Mouse (Mus musculus) bone marrow, adult 2 months (tissue): ENCODE data around the gene Ifitm6. TPM values are rescaled to one million over a fixed set of nuclear protein-coding genes. Genes with fewer than 3 reads are reported as not detected.

Experiments
- H3K27ac ChIP-seq: fragments of 200-500 bp; 2 replicates; pipeline ENCODE4 v1.5.1; 2012; ENCODE audit warnings: low read depth, mild to moderate bottlenecking, control low read depth, inconsistent platforms, low read length; ENCODE audit not compliant: control insufficient read depth, poor library complexity, insufficient read depth
- H3K4me1 ChIP-seq: fragments of 200-500 bp; 2 replicates; pipeline ENCODE4 v1.6.1; 2011; ENCODE audit warnings: low read length; ENCODE audit not compliant: control insufficient read depth, insufficient read depth
- H3K4me3 ChIP-seq: fragments of 200-500 bp; replicated peaks from 2 replicates; pipeline ENCODE3; 2011; ENCODE audit warnings: mild to moderate bottlenecking, low read depth, low read length, control low read depth; ENCODE audit not compliant: control insufficient read depth
- CTCF ChIP-seq: fragments of 200-500 bp; IDR thresholded peaks from 2 replicates; pipeline ENCODE4 v1.5.1; 2011; ENCODE audit warnings: low read length, control low read depth; ENCODE audit not compliant: control insufficient read depth, insufficient read depth
- POLR2A ChIP-seq: fragments of 200-500 bp; IDR thresholded peaks from 2 replicates; pipeline ENCODE4 v1.6.1; 2011; ENCODE audit warnings: low read depth, mild to moderate bottlenecking, control low read depth, low read length, borderline replicate concordance; ENCODE audit not compliant: control insufficient read depth
- WGBS: fragments of 180-500 bp; shearing (Covaris S2); methylation state at CpG from one replicate; pipeline ENCODE4 v1.1.7; 2018; 5-methylcytosine and 5-hydroxymethylcytosine counted together
- polyA plus RNA-seq: library from polyadenylated mRNA; stranded (reverse); fragments of >200 nt; gene quantifications from 2 replicates; pipeline ENCODE4 v1.2.4, GENCODE M21; 2011; ENCODE audit warnings: low replicate concordance; ENCODE audit not compliant: missing spikeins, insufficient read depth, insufficient read length

Gene Ifitm6
- polyA plus RNA-seq, 1 experiment = 524 TPM

- peaks cover 7% of the 10 kb centered on the region for H3K4me1 ChIP-seq
- WGBS = 5% methylated on average over 21 of the region's 21 CpGs
- H3K4me3 ChIP-seq = peak overlapping the region; percentile 55
- H3K27ac ChIP-seq = peak overlapping the region; percentile 31
- TF ChIP-seq CTCF (peak; percentile 97), POLR2A (0 out of 2 replicates have a peak, but pooled peaks have one; percentile 30)
Observed at GRCm38 (mm10) chr7:141048226-141049218, 30.8 kb upstream of the Ifitm6 start.

- peak overlapping the region; percentile 80 for H3K27ac ChIP-seq
- no peak for TF ChIP-seq POLR2A
- H3K4me1 ChIP-seq = peaks cover 9% of the 10 kb centered on the region
- peak overlapping the region; percentile 55 for H3K4me3 ChIP-seq
- WGBS = 9% methylated on average over 15 of the region's 19 CpGs
Observed at GRCm38 (mm10) chr7:141047581-141048225, 30.0 kb upstream of the Ifitm6 start.

GRCm38 (mm10) chr7:141046931-141047580 is 29.3 kb upstream of the Ifitm6 start:
- peak overlapping the region; percentile 80 for H3K27ac ChIP-seq

GRCm38 (mm10) chr7:141042539-141042938 is 24.8 kb upstream of the Ifitm6 start:
- H3K27ac ChIP-seq = peak overlapping the region; percentile 51; the same call in 1 of the 2 replicates
- no peak for TF ChIP-seq CTCF
- TF ChIP-seq POLR2A = no peak
- peaks cover 18% of the 10 kb centered on the region for H3K4me1 ChIP-seq
- no peak overlapping the region for H3K4me3 ChIP-seq
- WGBS = 54% methylated on average over 4 of the region's 4 CpGs

More at GRCm38 (mm10) chr7:141046931-141047580, 29.3 kb upstream of the Ifitm6 start:
- TF ChIP-seq POLR2A = no peak
- 10% methylated on average over 6 of the region's 6 CpGs for WGBS
- H3K4me1 ChIP-seq = peaks cover 9% of the 10 kb centered on the region
- H3K4me3 ChIP-seq = no peak overlapping the region

GRCm38 (mm10) chr7:141041661-141042060 is 23.9 kb upstream of the Ifitm6 start:
- TF ChIP-seq POLR2A (no peak), CTCF (no peak)
- peaks cover 16% of the 10 kb centered on the region for H3K4me1 ChIP-seq
- H3K4me3 ChIP-seq = no peak overlapping the region
- WGBS = 22% methylated on average over 5 of the region's 5 CpGs
- H3K27ac ChIP-seq = peak overlapping the region; percentile 7

GRCm38 (mm10) chr7:141040867-141041606 is 23.3 kb upstream of the Ifitm6 start:
- Histone ChIP-seq H3K4me3 (no peak overlapping the region), H3K27ac (no peak overlapping the region), H3K4me1 (peaks cover 14% of the 10 kb centered on the region)
- TF ChIP-seq CTCF (no peak), POLR2A (no peak)
- 61% methylated on average over 6 of the region's 9 CpGs for WGBS

GRCm38 (mm10) chr7:141039386-141040107 is 21.8 kb upstream of the Ifitm6 start:
- peak overlapping the region; percentile 35; the same call in 1 of the 2 replicates for H3K27ac ChIP-seq
- 88% methylated on average over 4 of the region's 4 CpGs for WGBS
- no peak overlapping the region for H3K4me3 ChIP-seq
- no peak for TF ChIP-seq POLR2A
- TF ChIP-seq CTCF = no peak
- peaks cover 14% of the 10 kb centered on the region for H3K4me1 ChIP-seq
